8 mouse cellular contexts compared by ENCODE assay signal in genomic region chr19:53903507-53904321, GRCm38 (mm10). TPM values are rescaled to one million over a fixed set of nuclear protein-coding genes. Genes with fewer than 3 reads are reported as not detected.
DNase-seq lines count a peak whose midpoint lies in the region; ATAC-seq and TF ChIP-seq lines count a peak whose summit lies in the region.

No protein-coding gene starts in this region.

- peak; percentile 79 for DNase-seq in CD4-positive, CD25-positive, alpha-beta regulatory T cell, adult 2 months (ENCODE audit: low read depth, low spot score)
- peak; percentile 57 to 73 for DNase-seq in adrenal gland, postnatal 36 days
- peak; percentile 87 for DNase-seq in kidney, postnatal 0 days (ENCODE audit: low spot score)
- peak; percentile 38 for DNase-seq in liver, embryonic 13.5 days
- DNase-seq in natural killer cell, adult 2 months (ENCODE audit: low spot score in 2 of 2), result peak; percentile 55 to 69

- H3K4me3 ChIP-seq in embryonic facial prominence, embryonic 15.5 days (replicated peaks), result peak overlapping the region; percentile 98
- H3K4me3 ChIP-seq in heart, embryonic 14.5 days (ENCODE audit: control insufficient read depth in 1 of 2, insufficient read depth in 1 of 2, low read depth in 1 of 2, low read length in 2 of 2), result peak overlapping the region; percentile 95 to 96
- peak overlapping the region; percentile 90 for H3K4me3 ChIP-seq in kidney, postnatal 0 days (replicated peaks; ENCODE audit: low read depth, low read length)
- H3K4me3 ChIP-seq in liver, embryonic 13.5 days (replicated peaks), result peak overlapping the region; percentile 94
- H3K4me3 ChIP-seq in testis, adult 2 months (ENCODE audit: control insufficient read depth, low read depth, low read length), result peak overlapping the region; percentile 94

- H3K27ac ChIP-seq in embryonic facial prominence, embryonic 15.5 days (replicated peaks), result peak overlapping the region; percentile 95
- H3K27ac ChIP-seq in heart, embryonic 14.5 days (replicated peaks in 1 of 2; ENCODE audit: control insufficient read depth in 1 of 2, insufficient read depth in 1 of 2, low read depth in 2 of 2, low read length in 2 of 2), result peak overlapping the region; percentile 65 to 81
- peak overlapping the region; percentile 88 for H3K27ac ChIP-seq in kidney, postnatal 0 days
- H3K27ac ChIP-seq in liver, embryonic 13.5 days, result peak overlapping the region; percentile 86
- H3K27ac ChIP-seq in testis, adult 2 months (ENCODE audit: control insufficient read depth, insufficient read depth, low read depth, low read length), result peak overlapping the region; percentile 91

- no peaks in the 10 kb centered on the region for H3K36me3 ChIP-seq in embryonic facial prominence, embryonic 15.5 days
- peaks cover 7% of the 10 kb centered on the region; the same call in 1 of the 2 replicates for H3K36me3 ChIP-seq in heart, embryonic 14.5 days (ENCODE audit: control insufficient read depth, insufficient read depth, low read length)
- no peaks in the 10 kb centered on the region for H3K36me3 ChIP-seq in kidney, postnatal 0 days (ENCODE audit: insufficient read depth, low read length)
- no peaks in the 10 kb centered on the region for H3K36me3 ChIP-seq in liver, embryonic 13.5 days
- H3K36me3 ChIP-seq in testis, adult 2 months (ENCODE audit: control insufficient read depth, insufficient read depth, low read length), result no peaks in the 10 kb centered on the region

- H3K4me1 ChIP-seq in embryonic facial prominence, embryonic 15.5 days, result peaks cover 34% of the 10 kb centered on the region
- H3K4me1 ChIP-seq in heart, embryonic 14.5 days (ENCODE audit: control insufficient read depth in 2 of 2, insufficient read depth in 2 of 2, low read length in 2 of 2), result peaks cover 8 to 24% of the 10 kb centered on the region in 2 experiments
- H3K4me1 ChIP-seq in kidney, postnatal 0 days (replicated peaks; ENCODE audit: insufficient read depth, low read length), result peaks cover 15% of the 10 kb centered on the region; the same call in 1 of the 2 replicates
- H3K4me1 ChIP-seq in liver, embryonic 13.5 days (replicated peaks), result peaks cover 45% of the 10 kb centered on the region
- H3K4me1 ChIP-seq in testis, adult 2 months (ENCODE audit: control insufficient read depth, insufficient read depth, low read length), result peaks cover 7% of the 10 kb centered on the region

- ATAC-seq in embryonic facial prominence, embryonic 15.5 days (ENCODE audit: insufficient number of reproducible peaks, low FRiP score, low TSS enrichment, low read depth), result peak; percentile 66
- ATAC-seq in heart, embryonic 14.5 days (ENCODE audit: insufficient number of reproducible peaks, insufficient read depth, low FRiP score, low read depth), result peak; percentile 45
- peak; percentile 61 for ATAC-seq in kidney, postnatal 0 days (replicated peaks; ENCODE audit: low FRiP score, low read depth)
- ATAC-seq in liver, embryonic 13.5 days (ENCODE audit: low read depth), result peak; percentile 55

- H3K27me3 ChIP-seq in embryonic facial prominence, embryonic 15.5 days, result no peaks in the 10 kb centered on the region
- H3K27me3 ChIP-seq in heart, embryonic 14.5 days (ENCODE audit: control insufficient read depth, insufficient read depth, low read length), result no peaks in the 10 kb centered on the region
- no peaks in the 10 kb centered on the region for H3K27me3 ChIP-seq in kidney, postnatal 0 days (ENCODE audit: insufficient read depth, low read length)
- no peaks in the 10 kb centered on the region for H3K27me3 ChIP-seq in liver, embryonic 13.5 days
- H3K27me3 ChIP-seq in testis, adult 2 months (ENCODE audit: control insufficient read depth, insufficient read depth, low read length), result no peaks in the 10 kb centered on the region

- no peaks in the 10 kb centered on the region for H3K9me3 ChIP-seq in embryonic facial prominence, embryonic 15.5 days (replicated peaks)
- H3K9me3 ChIP-seq in heart, embryonic 14.5 days (ENCODE audit: control insufficient read depth, low read length), result no peaks in the 10 kb centered on the region
- no peaks in the 10 kb centered on the region for H3K9me3 ChIP-seq in kidney, postnatal 0 days (replicated peaks; ENCODE audit: low read length)
- H3K9me3 ChIP-seq in liver, embryonic 13.5 days (replicated peaks), result no peaks in the 10 kb centered on the region

- peak overlapping the region; percentile 86 for H3K9ac ChIP-seq in embryonic facial prominence, embryonic 15.5 days
- H3K9ac ChIP-seq in heart, embryonic 14.5 days (ENCODE audit: low read length), result peak overlapping the region; percentile 88
- peak overlapping the region; percentile 85 for H3K9ac ChIP-seq in kidney, postnatal 0 days (ENCODE audit: low read depth, low read length)
- H3K9ac ChIP-seq in liver, embryonic 13.5 days, result peak overlapping the region; percentile 90

- TF ChIP-seq POLR2A in testis, adult 2 months (IDR thresholded peaks at IDR 0.05; ENCODE audit: control insufficient read depth, low read depth, low read length), result no peak

- TF ChIP-seq CTCF in kidney, postnatal 0 days (IDR thresholded peaks at IDR 0.05; ENCODE audit: low read depth), result peak; percentile 65
- no peak for TF ChIP-seq CTCF in testis, adult 2 months (IDR thresholded peaks at IDR 0.05; ENCODE audit: control insufficient read depth, insufficient read depth, insufficient replicate concordance, low read depth, low read length)

- WGBS in embryonic facial prominence, embryonic 15.5 days, result under 1% methylated on average over 62 of the region's 83 CpGs
- under 1% methylated on average over 56 of the region's 83 CpGs for WGBS in heart, embryonic 14.5 days
- WGBS in kidney, postnatal 0 days, result under 1% methylated on average over 45 of the region's 83 CpGs
- under 1% methylated on average over 76 of the region's 83 CpGs for WGBS in liver, embryonic 13.5 days (ENCODE audit: insufficient replicate concordance)

- peak overlapping the region; percentile 79 for H3K4me2 ChIP-seq in embryonic facial prominence, embryonic 15.5 days (replicated peaks)
- H3K4me2 ChIP-seq in heart, embryonic 14.5 days (ENCODE audit: low read length), result peak overlapping the region; percentile 79
- peak overlapping the region; percentile 55 for H3K4me2 ChIP-seq in kidney, postnatal 0 days (ENCODE audit: low read length)
- H3K4me2 ChIP-seq in liver, embryonic 13.5 days, result peak overlapping the region; percentile 86

RNA-seq across cellular contexts. Expression of gene Pdcd4, which starts 11.7 kb away (rescaled TPM):
- total RNA-seq in adrenal gland, postnatal 36 days (2021), result 100 to 1,000 TPM in 1 of 2 experiments, 10 to 100 TPM in 1; 83.2 to 121 TPM
- polyA plus RNA-seq in embryonic facial prominence, embryonic 15.5 days (2015; fragmentation: Nextera tagmentation; extraction: Ambion mirVana), result 111 and 122 TPM in 2 replicates
- 39.6 and 45.6 TPM in 2 replicates for polyA plus RNA-seq in heart, embryonic 14.5 days (2014; fragmentation: Nextera tagmentation; extraction: Ambion mirVana)
- 119 and 121 TPM in 2 replicates for polyA plus RNA-seq in kidney, postnatal 0 days (2015; fragmentation: Nextera tagmentation; extraction: Ambion mirVana)
- polyA plus RNA-seq in liver, embryonic 13.5 days (2015; fragmentation: Nextera tagmentation; extraction: Ambion mirVana), result 19.3 and 23.4 TPM in 2 replicates
- polyA plus RNA-seq in testis, adult 2 months (2012; rRNA removed), result 37.1 and 46.6 TPM in 2 replicates

RNA-seq across cellular contexts. Expression of gene Shoc2, which starts 40.4 kb away (rescaled TPM):
- 10 to 100 TPM; 47.5 to 52.6 TPM for total RNA-seq in adrenal gland, postnatal 36 days (2021)
- 47.1 and 48.0 TPM in 2 replicates for polyA plus RNA-seq in embryonic facial prominence, embryonic 15.5 days (2015; fragmentation: Nextera tagmentation; extraction: Ambion mirVana)
- polyA plus RNA-seq in heart, embryonic 14.5 days (2014; fragmentation: Nextera tagmentation; extraction: Ambion mirVana), result 40.8 and 41.8 TPM in 2 replicates
- polyA plus RNA-seq in kidney, postnatal 0 days (2015; fragmentation: Nextera tagmentation; extraction: Ambion mirVana), result 34.2 and 34.5 TPM in 2 replicates
- 17.1 and 23.4 TPM in 2 replicates for polyA plus RNA-seq in liver, embryonic 13.5 days (2015; fragmentation: Nextera tagmentation; extraction: Ambion mirVana)
- 7.2 and 9.5 TPM in 2 replicates for polyA plus RNA-seq in testis, adult 2 months (2012; rRNA removed)

RNA-seq across cellular contexts. Expression of gene Bbip1, which starts 40.7 kb away (rescaled TPM):
- total RNA-seq in adrenal gland, postnatal 36 days (2021), result 10 to 100 TPM; 26.2 to 29.1 TPM
- polyA plus RNA-seq in embryonic facial prominence, embryonic 15.5 days (2015; fragmentation: Nextera tagmentation; extraction: Ambion mirVana), result 67.3 and 67.9 TPM in 2 replicates
- 61.4 and 73.4 TPM in 2 replicates for polyA plus RNA-seq in heart, embryonic 14.5 days (2014; fragmentation: Nextera tagmentation; extraction: Ambion mirVana)
- 107 and 111 TPM in 2 replicates for polyA plus RNA-seq in kidney, postnatal 0 days (2015; fragmentation: Nextera tagmentation; extraction: Ambion mirVana)
- polyA plus RNA-seq in liver, embryonic 13.5 days (2015; fragmentation: Nextera tagmentation; extraction: Ambion mirVana), result 58.6 and 66.2 TPM in 2 replicates
- 49.8 and 63.0 TPM in 2 replicates for polyA plus RNA-seq in testis, adult 2 months (2012; rRNA removed)

Comparison
In these comparisons a context has a peak if more than half of its experiments do, and no peak if none do; other contexts are left out.
1. Peak in every context shown above with its lines: DNase-seq, ATAC-seq, H3K4me3 ChIP-seq and H3K27ac ChIP-seq.